Mouse (Mus musculus) ES-CJ7 (cell line): Measurements from ENCODE around the gene Gm9887.
"Not testable (repeated sequence)": the region's sequence is repeated elsewhere in the genome, so short reads cannot be mapped to it uniquely, and the experiment has no call there.

Experiments
- DNase-seq: peaks from one replicate; pipeline ENCODE4 v3.0.0; 2011; ENCODE audit warnings: low read depth, low spot score

Gm9887 gene

GRCm38 (mm10) chr12:69386281-69386732 lies 14.0 kb upstream of the Gm9887 start:
- DNase-seq: not testable (repeated sequence)

DNA sequence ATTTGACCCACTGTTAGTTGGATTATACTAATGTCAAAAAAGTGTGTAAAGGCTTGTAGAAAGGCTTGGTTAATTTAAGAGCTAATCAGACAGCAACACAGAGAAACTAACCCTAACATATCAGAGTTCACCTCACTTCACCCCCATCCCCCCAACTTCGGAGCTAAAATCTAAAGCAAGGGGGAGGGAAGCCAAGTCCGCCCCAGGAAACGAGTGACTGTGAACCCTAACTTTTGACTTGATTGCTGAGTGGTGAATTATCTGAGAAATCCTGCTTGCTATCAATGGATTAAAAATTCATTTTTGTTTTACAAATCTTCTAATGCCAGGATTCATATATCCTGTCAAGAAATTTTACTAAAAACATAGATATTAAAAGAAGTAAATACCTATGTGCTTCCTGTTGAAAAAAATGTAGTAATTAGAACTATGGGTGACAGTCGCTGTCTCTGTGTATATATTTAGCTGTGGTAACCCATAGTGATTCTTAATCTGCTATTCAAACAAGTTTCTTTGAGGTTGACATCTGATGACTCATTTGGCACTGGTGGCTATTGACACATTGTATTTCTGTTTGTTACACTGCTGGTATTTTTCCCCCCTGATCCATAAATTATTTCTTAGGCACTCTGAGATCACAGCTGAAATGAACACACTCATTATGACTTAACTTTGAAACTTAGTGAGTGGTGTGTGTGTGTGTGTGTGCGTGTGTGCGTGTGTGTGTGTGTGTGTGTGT lies 13.5 kb upstream of the Gm9887 start:
- DNase-seq: no peak

DNA sequence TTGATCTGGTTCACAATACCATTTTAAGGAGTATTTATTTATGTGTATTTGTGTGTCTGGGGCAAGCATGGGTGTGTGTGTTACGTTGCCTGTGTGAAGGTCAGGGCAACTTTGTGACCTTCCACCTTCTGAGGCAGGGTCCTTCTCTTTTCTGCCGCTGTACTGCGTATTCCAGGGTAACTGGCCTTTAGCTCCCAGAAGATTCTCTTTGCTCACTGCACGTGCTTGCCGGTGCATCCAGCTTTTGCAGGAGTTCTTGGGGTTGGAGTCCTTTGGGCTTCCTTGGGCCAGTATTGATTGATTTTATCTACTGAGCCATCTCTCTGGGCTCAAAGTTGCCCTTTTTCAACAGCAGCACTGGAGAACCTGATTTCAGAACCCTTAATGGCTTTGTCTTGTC lies 12.3 kb upstream of the Gm9887 start:
- DNase-seq: no peak

- DNase-seq: no peak
Measured at GRCm38 (mm10) chr12:69382880-69383279, 10.6 kb upstream of the Gm9887 start.

DNA sequence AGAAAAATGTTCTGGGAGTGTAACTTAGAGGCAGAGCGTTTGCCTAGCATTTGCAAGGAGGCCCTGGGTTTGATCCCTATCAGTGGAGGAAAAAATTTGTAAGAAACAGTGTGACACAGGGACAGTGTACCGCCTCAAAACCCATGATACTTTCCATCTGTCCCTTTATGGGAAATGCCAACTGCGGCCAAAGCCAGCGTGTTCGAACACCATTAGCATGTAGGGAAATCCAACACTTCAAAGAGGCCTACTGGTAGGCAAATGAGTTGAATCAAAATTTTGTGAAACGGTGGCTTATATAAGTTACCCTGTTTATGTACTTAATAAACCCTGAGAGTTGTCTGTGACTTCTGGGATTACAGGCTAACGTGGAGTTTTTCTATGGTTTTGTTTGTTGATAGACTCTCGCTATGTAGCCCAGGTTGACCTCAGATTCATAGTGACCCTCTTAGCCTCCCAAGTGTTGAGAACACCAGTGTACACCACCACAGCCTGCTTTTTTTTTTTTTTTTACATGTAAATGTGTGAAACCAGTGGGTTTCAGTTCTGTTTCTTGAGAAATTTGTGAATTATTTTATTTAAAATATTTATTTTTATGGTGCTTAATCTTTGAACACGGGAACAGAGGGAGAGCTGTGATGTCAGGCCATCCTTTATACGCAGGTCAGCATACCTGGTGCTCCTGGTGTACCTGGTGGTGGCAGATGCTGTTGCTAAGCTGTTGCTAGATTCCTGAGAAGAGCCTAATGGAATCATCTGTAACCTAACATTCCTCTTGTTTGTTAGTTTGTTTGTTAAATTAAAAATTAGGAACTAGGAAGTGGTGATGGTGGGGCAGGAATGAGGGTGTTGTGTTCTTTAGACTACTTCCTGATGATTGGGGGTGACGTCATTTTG lies 6.5 kb upstream of the Gm9887 start:
- DNase-seq: no peak

DNA sequence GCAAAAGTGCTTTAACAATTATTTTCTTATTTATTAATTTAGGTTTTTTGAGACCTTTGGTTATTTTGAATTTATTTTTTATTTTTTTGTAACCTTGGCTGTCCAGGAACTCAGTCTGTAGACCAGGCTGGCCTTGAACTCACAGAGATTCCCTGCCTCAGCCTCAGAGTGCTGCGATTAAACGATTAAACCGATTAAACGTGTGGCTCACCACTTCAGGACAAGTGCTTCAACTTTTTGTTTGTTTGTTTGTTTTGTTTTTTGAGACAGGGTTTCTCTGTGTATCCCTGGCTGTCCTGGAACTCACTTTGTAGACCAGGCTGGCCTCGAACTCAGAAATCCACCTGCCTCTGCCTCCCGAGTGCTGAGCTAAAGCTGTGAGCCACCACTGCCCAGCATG lies 5.4 kb upstream of the Gm9887 start:
- DNase-seq: not testable (repeated sequence)

DNA sequence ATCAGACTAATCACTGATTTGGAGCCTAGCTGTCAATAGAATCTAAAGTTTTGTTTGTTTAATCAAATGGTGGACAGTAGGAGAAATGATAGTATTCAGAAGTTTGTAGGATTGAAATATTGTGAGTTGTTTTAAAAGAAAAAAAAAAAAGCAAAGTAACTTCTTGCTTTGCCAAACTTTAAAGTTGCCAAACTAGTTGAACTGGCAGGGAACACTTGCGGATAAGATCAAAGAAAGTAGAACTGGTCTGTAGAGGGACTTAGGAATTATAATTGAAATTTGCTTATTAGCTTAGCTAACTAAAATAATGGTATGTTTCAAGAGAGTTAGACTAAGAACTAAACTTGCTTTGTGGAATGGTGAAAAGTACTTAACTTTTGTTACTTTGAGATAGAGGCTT lies 4.9 kb upstream of the Gm9887 start:
- no peak for DNase-seq

DNA sequence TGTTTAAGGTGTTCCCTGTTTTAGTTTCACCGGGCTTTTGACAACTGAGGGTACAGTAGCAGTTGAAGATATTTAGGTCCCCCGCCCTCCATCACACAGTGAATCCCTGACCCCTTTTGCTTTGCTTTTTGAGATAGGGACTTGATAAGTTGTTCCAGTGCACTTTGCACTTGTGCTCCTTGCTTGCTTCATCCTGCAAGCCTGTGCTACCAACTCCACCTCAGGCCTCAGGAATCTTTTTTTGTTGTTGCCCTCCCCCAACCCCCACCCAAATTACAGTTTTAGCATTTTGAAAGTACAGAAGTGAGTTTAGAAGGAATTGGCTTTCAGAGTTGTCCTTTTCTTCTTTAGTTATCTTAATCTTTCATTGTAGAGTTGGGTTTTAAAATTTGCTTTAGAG lies 3.9 kb upstream of the Gm9887 start:
- DNase-seq: no peak

- DNase-seq: peak; percentile 69
Measured at GRCm38 (mm10) chr12:69373850-69374766, 1.9 kb upstream of the Gm9887 start.

DNA sequence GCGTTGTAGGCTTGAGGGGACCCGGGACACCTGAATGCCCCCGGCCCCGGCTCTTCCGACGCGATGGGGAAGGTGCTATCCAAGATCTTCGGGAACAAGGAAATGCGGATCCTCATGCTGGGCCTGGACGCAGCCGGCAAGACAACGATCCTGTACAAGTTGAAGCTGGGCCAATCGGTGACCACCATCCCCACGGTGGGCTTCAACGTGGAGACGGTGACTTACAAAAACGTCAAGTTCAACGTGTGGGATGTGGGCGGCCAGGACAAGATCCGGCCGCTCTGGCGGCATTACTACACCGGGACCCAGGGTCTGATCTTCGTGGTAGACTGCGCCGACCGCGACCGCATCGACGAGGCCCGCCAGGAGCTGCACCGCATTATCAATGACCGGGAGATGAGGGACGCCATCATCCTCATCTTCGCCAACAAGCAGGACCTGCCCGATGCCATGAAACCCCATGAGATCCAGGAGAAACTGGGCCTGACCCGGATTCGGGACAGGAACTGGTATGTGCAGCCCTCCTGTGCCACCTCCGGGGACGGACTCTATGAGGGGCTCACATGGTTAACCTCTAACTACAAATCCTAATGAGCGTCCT lies 573 bp upstream of the Gm9887 start:
- peak; percentile 50 for DNase-seq

GRCm38 (mm10) chr12:69371421-69371853 lies 821 bp downstream of the Gm9887 start:
- DNase-seq: peak; percentile 77

DNA sequence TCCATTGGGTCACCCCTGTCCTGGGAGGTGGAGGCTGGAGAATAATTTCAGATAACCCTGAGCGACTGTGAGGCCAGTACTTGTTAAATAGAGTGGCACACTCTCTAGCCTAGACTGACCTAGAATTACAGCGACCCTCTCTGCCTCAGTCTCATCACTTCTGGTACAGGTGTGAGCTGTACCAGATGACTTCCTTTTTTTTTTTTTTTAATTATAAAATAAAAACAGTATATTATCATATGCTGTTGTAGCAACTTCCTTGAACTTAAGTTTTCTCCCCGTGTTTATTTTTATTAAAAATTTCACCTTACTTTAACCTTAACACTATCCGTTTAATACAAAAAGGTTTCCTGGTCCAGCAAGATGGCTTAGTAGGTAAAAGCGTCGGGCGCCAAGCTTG lies 1.3 kb downstream of the Gm9887 start:
- DNase-seq: peak; percentile 23

- DNase-seq: no peak
Measured at GRCm38 (mm10) chr12:69367557-69367956, 4.7 kb downstream of the Gm9887 start.

DNA sequence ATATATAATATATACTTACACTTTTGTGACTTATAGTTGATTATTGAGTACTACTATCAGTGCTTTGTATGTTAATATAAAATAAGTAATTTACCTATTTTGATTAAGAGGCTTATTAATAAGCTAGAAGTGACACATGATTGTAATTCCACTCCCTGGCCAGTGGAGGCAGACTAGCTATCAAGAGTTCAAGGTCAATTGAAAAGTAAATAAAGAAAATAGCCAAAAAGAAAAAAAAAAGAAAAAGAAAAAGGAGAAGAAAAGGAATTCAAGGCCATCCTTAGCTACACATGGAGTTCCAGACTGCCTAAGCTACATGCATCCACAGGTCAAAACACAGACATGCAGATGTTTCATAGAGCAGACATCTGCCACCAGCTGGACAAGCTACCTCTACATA lies 5.8 kb downstream of the Gm9887 start:
- DNase-seq: no peak

DNA sequence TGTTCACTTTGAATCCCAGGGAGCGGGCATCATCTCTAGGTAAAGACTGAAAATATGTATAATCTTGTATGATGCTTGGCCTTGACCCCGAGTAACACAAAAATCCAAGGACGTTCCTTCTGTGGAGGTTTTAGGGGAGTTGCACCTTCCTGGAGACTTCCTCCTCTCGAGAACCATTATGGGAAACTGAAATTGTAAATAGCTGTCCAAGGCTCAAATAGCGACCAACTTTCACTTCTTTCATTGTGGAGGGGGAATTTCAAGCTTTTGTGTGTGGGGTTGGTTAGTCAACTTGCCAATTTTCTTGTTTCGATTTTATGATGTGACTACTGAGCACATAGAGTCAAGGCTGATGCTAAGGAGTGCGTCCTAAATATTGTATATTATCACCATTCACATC lies 6.5 kb downstream of the Gm9887 start:
- DNase-seq: no peak

DNA sequence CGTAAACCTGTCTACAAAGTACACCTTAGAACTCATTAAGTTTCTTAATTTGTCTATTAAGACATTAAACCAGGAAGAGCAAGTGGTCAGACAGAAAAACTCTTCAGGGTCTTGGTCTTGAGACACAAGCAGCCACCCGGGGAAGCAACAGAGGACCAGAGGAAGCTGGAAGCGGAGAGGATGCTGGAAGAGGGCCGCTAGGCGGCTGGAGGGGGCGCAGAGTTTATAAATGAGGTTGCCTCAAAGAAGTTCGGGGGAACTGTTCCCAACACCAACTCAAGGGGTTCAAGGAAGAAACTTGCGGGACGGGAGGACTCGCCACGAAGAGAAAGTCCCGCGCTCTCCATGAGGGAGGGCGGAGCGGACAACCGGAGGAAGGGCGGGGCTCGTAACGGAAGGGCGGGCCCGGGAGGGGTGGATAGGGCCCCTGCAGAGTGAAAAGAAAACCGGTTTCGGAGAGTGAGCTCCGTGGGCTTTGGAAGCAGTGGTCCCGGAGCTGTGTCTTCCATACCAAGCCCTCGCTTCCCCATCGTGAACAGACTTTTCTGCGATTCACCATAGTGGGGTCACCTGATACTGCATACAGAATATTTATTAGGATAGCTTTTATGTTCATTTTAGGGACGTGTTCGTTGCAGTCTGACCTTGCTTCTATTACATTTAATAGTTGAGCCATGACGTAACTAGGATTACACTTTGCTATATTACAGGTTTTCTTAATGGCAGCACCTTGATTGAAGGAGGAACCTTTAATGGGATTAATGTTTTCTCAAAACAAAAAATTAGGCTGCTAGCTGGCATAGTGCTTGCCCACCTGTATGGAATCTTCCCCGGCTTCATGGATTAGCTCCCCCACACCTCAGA lies 8.1 kb downstream of the Gm9887 start:
- peak; percentile 64 for DNase-seq

GRCm38 (mm10) chr12:69363110-69363509 lies 9.1 kb downstream of the Gm9887 start:
- not testable (repeated sequence) for DNase-seq

DNA sequence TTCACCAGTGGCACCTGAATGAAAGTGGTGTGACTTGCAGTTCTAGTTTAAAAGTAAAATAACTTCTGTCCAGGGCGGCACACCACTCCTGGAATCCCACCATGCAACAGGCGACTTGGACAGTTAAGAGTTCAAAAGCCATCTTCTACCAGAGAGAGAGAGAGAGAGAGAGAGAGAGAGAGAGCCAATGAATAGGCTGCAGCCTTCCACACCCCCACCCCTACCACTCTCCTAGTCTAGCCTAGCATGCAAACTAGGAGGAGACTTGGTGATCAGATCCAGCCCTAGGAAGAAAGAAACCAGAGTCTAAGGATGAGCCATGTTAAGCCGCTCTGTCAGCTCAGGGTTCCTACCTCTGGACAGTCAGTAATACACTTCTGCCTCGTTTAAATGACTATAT lies 9.9 kb downstream of the Gm9887 start:
- DNase-seq: peak; percentile 59

DNA sequence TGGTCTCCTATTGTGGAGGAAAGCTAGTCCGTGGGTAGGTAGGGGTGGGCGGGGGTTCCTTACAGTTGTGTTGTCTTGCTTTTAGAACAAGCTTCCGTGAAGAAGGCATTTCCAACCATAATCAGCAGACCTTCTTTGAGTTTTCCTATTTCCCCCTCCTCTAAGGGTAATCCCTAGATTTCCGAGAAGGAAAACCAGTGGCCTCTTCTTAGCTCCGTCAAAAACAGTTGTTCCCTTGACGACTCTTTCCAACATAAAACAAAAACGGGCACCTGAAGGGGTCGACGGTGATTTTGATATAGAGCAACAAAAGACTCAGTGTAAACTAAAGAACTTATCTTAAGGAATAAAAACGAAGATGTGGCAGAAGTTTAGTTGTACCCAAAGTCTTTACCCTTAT lies 10.3 kb downstream of the Gm9887 start:
- DNase-seq: no peak
